Mouse (Mus musculus) MEL (cell line): ENCODE results near the gene Bcorl1. TPM values are rescaled to one million over a fixed set of nuclear protein-coding genes. Genes with fewer than 3 reads are reported as not detected.

Source experiments
- DNase-seq: peaks from one replicate; pipeline ENCODE4 v3.0.0; 2011; ENCODE audit warnings: low read depth, low spot score
- H3K27ac ChIP-seq: 2 replicates; pipeline ENCODE4 v1.5.1; 2012; ENCODE audit warnings: low read depth, mild to moderate bottlenecking, control low read depth, low read length, moderate library complexity; ENCODE audit not compliant: control insufficient read depth
- H3K27me3 ChIP-seq, 2 experiments: fragments of 150-350 bp in 1 of 2; sonication (generic) in 1 of 2; 2 replicates each; pipeline ENCODE4 v1.6.1; 2012; ENCODE audit warnings: low read length in 2 of 2, mild to moderate bottlenecking in 2 of 2, improper control_type of control experiment in 1 of 2, moderate library complexity in 1 of 2; ENCODE audit not compliant: insufficient read depth in 2 of 2, control insufficient read depth in 1 of 2
- H3K36me3 ChIP-seq, 2 experiments: 2 replicates each; pipeline ENCODE4 v1.6.1; 2012 to 2014; ENCODE audit warnings: low read length in 2 of 2, improper control_type of control experiment in 1 of 2, inconsistent platforms in 1 of 2, mild to moderate bottlenecking in 1 of 2; ENCODE audit not compliant: insufficient read depth in 2 of 2, control insufficient read depth in 1 of 2
- H3K4me1 ChIP-seq, 2 experiments: fragments of 150-350 bp in 1 of 2; sonication (generic) in 1 of 2; 2 replicates each; pipeline ENCODE4 v1.6.1; 2012; ENCODE audit warnings: low read length in 2 of 2, improper control_type of control experiment in 1 of 2, mild to moderate bottlenecking in 1 of 2; ENCODE audit not compliant: insufficient read depth in 2 of 2, control insufficient read depth in 1 of 2
- H3K4me3 ChIP-seq, 2 experiments: fragments of 150-350 bp in 1 of 2; sonication (generic) in 1 of 2; 2 replicates each; pipeline ENCODE4 v1.5.1; 2012; ENCODE audit warnings: low read depth in 2 of 2, low read length in 2 of 2, mild to moderate bottlenecking in 2 of 2, moderate library complexity in 2 of 2, control low read depth in 1 of 2, improper control_type of control experiment in 1 of 2; ENCODE audit not compliant: control insufficient read depth in 1 of 2, insufficient read depth in 1 of 2
- H3K79me2 ChIP-seq: 2 replicates; pipeline ENCODE4 v1.6.1; 2012; ENCODE audit warnings: mild to moderate bottlenecking, low read length, moderate library complexity; ENCODE audit not compliant: control insufficient read depth, poor library complexity, insufficient read depth
- H3K9ac ChIP-seq: 2 replicates; pipeline ENCODE4 v1.6.1; 2012; ENCODE audit warnings: low read depth, mild to moderate bottlenecking, control low read depth, low read length, moderate library complexity; ENCODE audit not compliant: control insufficient read depth, poor library complexity, severe bottlenecking
- H3K9me3 ChIP-seq: fragments of 150-350 bp; sonication (generic); replicated peaks from 2 replicates; pipeline ENCODE4 v1.6.1; 2012; ENCODE audit warnings: mild to moderate bottlenecking, low read length, improper control_type of control experiment, moderate library complexity; ENCODE audit not compliant: insufficient read depth
- CHD1 ChIP-seq: IDR thresholded peaks from 2 replicates; pipeline ENCODE4 v1.6.1; 2012; ENCODE audit warnings: low read depth, mild to moderate bottlenecking, inconsistent platforms, low read length, improper control_type of control experiment
- CHD2 ChIP-seq: IDR thresholded peaks from 2 replicates; pipeline ENCODE4 v1.6.1; 2011; ENCODE audit warnings: low read length, improper control_type of control experiment
- E2F4 ChIP-seq: IDR thresholded peaks from 2 replicates; pipeline ENCODE4 v1.6.1; 2011; ENCODE audit warnings: low read depth, low read length, improper control_type of control experiment, borderline replicate concordance
- EP300 ChIP-seq, 2 experiments: IDR thresholded peaks; 2 replicates each; pipeline ENCODE4 v1.6.1; 2011; ENCODE audit warnings: improper control_type of control experiment in 2 of 2, low read length in 2 of 2, low read depth in 1 of 2, mild to moderate bottlenecking in 1 of 2
- GATA1 ChIP-seq: IDR thresholded peaks from 2 replicates; pipeline ENCODE4 v1.6.1; 2011; ENCODE audit warnings: low read depth, low read length, improper control_type of control experiment
- MXI1 ChIP-seq: IDR thresholded peaks from 2 replicates; pipeline ENCODE4 v1.6.1; 2011; ENCODE audit warnings: mild to moderate bottlenecking, low read depth, low read length, improper control_type of control experiment
- MYB ChIP-seq: IDR thresholded peaks from 2 replicates; pipeline ENCODE4 v1.6.1; 2011; ENCODE audit warnings: mild to moderate bottlenecking, low read depth, low read length, improper control_type of control experiment
- MYC ChIP-seq: IDR thresholded peaks from 2 replicates; pipeline ENCODE4 v1.6.1; 2011; ENCODE audit warnings: low read depth, mild to moderate bottlenecking, low read length, improper control_type of control experiment, moderate library complexity
- NELFE ChIP-seq: IDR thresholded peaks from 2 replicates; pipeline ENCODE4 v1.6.1; 2011; ENCODE audit warnings: low read depth, low read length, improper control_type of control experiment
- POLR2A ChIP-seq, 2 experiments: IDR thresholded peaks; 2 replicates each; pipeline ENCODE4 v1.6.1; 2011 to 2012; ENCODE audit warnings: low read length in 2 of 2, mild to moderate bottlenecking in 2 of 2, control low read depth in 1 of 2, improper control_type of control experiment in 1 of 2, low read depth in 1 of 2, moderate library complexity in 1 of 2; ENCODE audit not compliant: control insufficient read depth in 1 of 2, insufficient read depth in 1 of 2, poor library complexity in 1 of 2
- POLR2AphosphoS5 ChIP-seq: IDR thresholded peaks from 2 replicates; pipeline ENCODE4 v1.6.1; 2012; ENCODE audit warnings: low read depth, borderline replicate concordance, mild to moderate bottlenecking, inconsistent platforms, low read length, moderate library complexity, mixed read lengths
- RAD21 ChIP-seq: IDR thresholded peaks from 2 replicates; pipeline ENCODE4 v1.6.1; 2011; ENCODE audit warnings: mild to moderate bottlenecking, low read depth, low read length, improper control_type of control experiment
- SIN3A ChIP-seq: IDR thresholded peaks from 2 replicates; pipeline ENCODE4 v1.6.1; 2012; ENCODE audit warnings: low read length, improper control_type of control experiment, inconsistent platforms
- TBP ChIP-seq: IDR thresholded peaks from 2 replicates; pipeline ENCODE4 v1.8.0; 2011; ENCODE audit warnings: low read depth, low read length, improper control_type of control experiment
- USF2 ChIP-seq, 2 experiments: IDR thresholded peaks; 2 replicates each; pipeline ENCODE4 v1.6.1; 2011 to 2012; ENCODE audit warnings: improper control_type of control experiment in 2 of 2, low read length in 2 of 2, borderline replicate concordance in 1 of 2, inconsistent platforms in 1 of 2, low read depth in 1 of 2, mild to moderate bottlenecking in 1 of 2; ENCODE audit not compliant: insufficient read depth in 1 of 2
- ZMIZ1 ChIP-seq: IDR thresholded peaks from 2 replicates; pipeline ENCODE4 v1.6.1; 2012; ENCODE audit warnings: low read depth, mild to moderate bottlenecking, inconsistent platforms, low read length, improper control_type of control experiment, moderate library complexity
- polyA plus RNA-seq, 2 experiments: library from polyadenylated mRNA; stranded (reverse) in 1 of 2; unstranded in 1 of 2; fragments of >175 nt in 1 of 2; fragments of >200 nt in 1 of 2; gene quantifications; 2 replicates each; pipeline versions ENCODE4 v1.2.1 to v1.2.4; 2012; ENCODE audit warnings: low replicate concordance in 2 of 2, low read depth in 1 of 2; ENCODE audit not compliant: insufficient read length in 2 of 2, insufficient read depth in 1 of 2, missing spikeins in 1 of 2
- total RNA-seq: library from RNA; depleted of rRNA; stranded (reverse); fragments of 300-350 nt; gene quantifications from 2 replicates; pipeline ENCODE4 v1.2.3, GENCODE M21; 2012

Gene Bcorl1
- total and polyA plus RNA-seq, 3 experiments, result 3.0 to 12.9 TPM; not detected in 1

DNA sequence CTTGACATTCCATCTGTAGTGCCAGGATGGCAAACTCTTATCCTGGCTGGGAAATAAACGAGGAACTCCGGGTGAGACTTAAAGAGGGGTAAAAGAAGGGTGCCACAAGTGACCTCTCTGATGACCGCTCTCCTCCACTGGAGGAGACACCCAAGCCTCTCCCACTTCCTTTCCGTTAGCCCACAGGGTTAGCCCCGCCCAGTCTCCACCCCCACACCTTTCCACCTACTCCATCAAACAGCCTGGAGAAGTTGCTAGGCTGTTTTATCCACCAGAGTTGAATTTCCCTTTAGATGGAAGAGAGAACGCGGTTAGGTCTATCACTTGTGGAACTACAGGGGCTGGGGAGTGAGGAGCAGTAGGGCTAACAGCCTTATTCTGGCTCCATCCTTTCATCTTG, 84.1 kb downstream of the Bcorl1 start:
- DNase-seq, result peak; percentile 65
- Histone ChIP-seq H3K27me3 (no peaks in the 10 kb centered on the region), H3K27ac (peak overlapping the region; percentile 74)
- TF ChIP-seq MYC (no peak), RAD21 (no peak), EP300 (IDR thresholded peaks at IDR 0.05; ENCODE audit: low read depth in 1 of 2, low read length in 2 of 2) (peak; percentile 59 to 82), POLR2A (IDR thresholded peaks at IDR 0.05; ENCODE audit: control insufficient read depth in 1 of 2, insufficient read depth in 1 of 2, low read depth in 1 of 2, low read length in 2 of 2, poor library complexity in 1 of 2) (peak in 1 of 2 experiments; percentile 53; a peak in 1 of 4 replicates), USF2 (IDR thresholded peaks at IDR 0.05; ENCODE audit: borderline replicate concordance in 1 of 2, insufficient read depth in 1 of 2, low read depth in 1 of 2, low read length in 2 of 2) (no peak), SIN3A (no peak), CHD2 (no peak), E2F4 (no peak), NELFE (peak; percentile 47; the same call in 1 of the 2 replicates), POLR2AphosphoS5 (no peak), MXI1 (0 out of 2 replicates have a peak, but pooled peaks have one; percentile 15), ZMIZ1 (no peak), MYB (peak; percentile 82), GATA1 (no peak), TBP (0 out of 2 replicates have a peak, but pooled peaks have one; percentile 26)
- TF ChIP-seq, all 39 proteins: peak for 6
- peak overlapping the region; percentile 50 to 56 for H3K4me3 ChIP-seq
- H3K79me2 ChIP-seq, result peaks cover 2% of the 10 kb centered on the region; the same call in 1 of the 2 replicates
- H3K9ac ChIP-seq, result peak overlapping the region; percentile 55
- H3K36me3 ChIP-seq, result peaks cover 0 to 15% of the 10 kb centered on the region in 2 experiments; a peak in 2 of 4 replicates
- peaks cover 2 to 28% of the 10 kb centered on the region in 2 experiments for H3K4me1 ChIP-seq
- no peaks in the 10 kb centered on the region for H3K9me3 ChIP-seq

- no peak for DNase-seq
- no peak overlapping the region for H3K9ac ChIP-seq
- no peak overlapping the region for H3K27ac ChIP-seq
- TF ChIP-seq CHD1, result no peak
- no peak for TF ChIP-seq E2F4
- H3K4me3 ChIP-seq, result no peak overlapping the region
- H3K36me3 ChIP-seq, result peaks cover 0 to 15% of the 10 kb centered on the region in 2 experiments; a peak in 2 of 4 replicates
- H3K27me3 ChIP-seq, result no peaks in the 10 kb centered on the region
- no peaks in the 10 kb centered on the region for H3K9me3 ChIP-seq
- H3K4me1 ChIP-seq, result peaks cover 3 to 31% of the 10 kb centered on the region in 2 experiments
- H3K79me2 ChIP-seq, result peaks cover 4% of the 10 kb centered on the region; the same call in 1 of the 2 replicates
Measured at GRCm38 (mm10) chrX:48428241-48428640, 87.1 kb downstream of the Bcorl1 start.
